Mouse (Mus musculus) adrenal gland, postnatal 36 days (tissue): ENCODE data around the gene Tmem135. TPM values are rescaled to one million over a fixed set of nuclear protein-coding genes. Genes with fewer than 3 reads are reported as not detected.
A peak's percentile ranks its signal among the peaks of the same experiment; 100 is the strongest.

ENCODE experiments used
- DNase-seq, 2 experiments: peaks; one replicate each; pipeline ENCODE4 v3.0.0; 2021; ENCODE audit warnings: mixed read lengths in 1 of 2
- total RNA-seq, 2 experiments: library from RNA; stranded (reverse); gene quantifications; 2 replicates each; pipeline ENCODE4 v1.2.3; 2021

Tmem135 gene
- total RNA-seq, 2 experiments from 2014 or later, result 85.2 to 126 TPM

GRCm38 (mm10) chr7:89182943-89183342, 221.1 kb downstream of the Tmem135 start:
- DNase-seq, result no peak

- no peak for DNase-seq
Measured at GRCm38 (mm10) chr7:89181285-89181684, 222.7 kb downstream of the Tmem135 start.

- DNase-seq, result peak; percentile 26 to 42
Measured at GRCm38 (mm10) chr7:89178601-89179000, 225.4 kb downstream of the Tmem135 start.

GRCm38 (mm10) chr7:89177926-89178325, 226.1 kb downstream of the Tmem135 start:
- no peak for DNase-seq

GRCm38 (mm10) chr7:89174430-89174829, 229.6 kb downstream of the Tmem135 start:
- no peak for DNase-seq

GRCm38 (mm10) chr7:89173018-89173417, 231.0 kb downstream of the Tmem135 start:
- no peak for DNase-seq

GRCm38 (mm10) chr7:89171790-89172467, 232.1 kb downstream of the Tmem135 start:
- DNase-seq, result no peak

GRCm38 (mm10) chr7:89168606-89169005, 235.4 kb downstream of the Tmem135 start:
- peak; percentile 79 to 81 for DNase-seq

- no peak for DNase-seq
Measured at GRCm38 (mm10) chr7:89165528-89165927, 238.5 kb downstream of the Tmem135 start.

GRCm38 (mm10) chr7:89161610-89162378, 242.2 kb downstream of the Tmem135 start:
- no peak for DNase-seq

- no peak for DNase-seq
Measured at GRCm38 (mm10) chr7:89157356-89157755, 246.7 kb downstream of the Tmem135 start.

GRCm38 (mm10) chr7:89156629-89157028, 247.4 kb downstream of the Tmem135 start:
- DNase-seq, result no peak

- no peak for DNase-seq
Measured at GRCm38 (mm10) chr7:89155741-89156140, 248.3 kb downstream of the Tmem135 start.

- no peak for DNase-seq
Measured at GRCm38 (mm10) chr7:89155223-89155622, 248.8 kb downstream of the Tmem135 start.

GRCm38 (mm10) chr7:89151345-89151744, 252.7 kb downstream of the Tmem135 start:
- DNase-seq, result no peak

GRCm38 (mm10) chr7:89140640-89141300, 263.3 kb downstream of the Tmem135 start:
- DNase-seq, result no peak

- DNase-seq, result no peak
Measured at GRCm38 (mm10) chr7:89134884-89135511, 269.0 kb downstream of the Tmem135 start.

- peak; percentile 45 to 58 for DNase-seq
Measured at GRCm38 (mm10) chr7:89126063-89126882, 277.7 kb downstream of the Tmem135 start.

- peak in 1 of 2 experiments; percentile 2 for DNase-seq
Measured at GRCm38 (mm10) chr7:89116261-89116664, 287.8 kb downstream of the Tmem135 start.

- peak; percentile 3 to 13 for DNase-seq
Measured at GRCm38 (mm10) chr7:89115633-89116032, 288.4 kb downstream of the Tmem135 start.

GRCm38 (mm10) chr7:89106421-89106820, 297.6 kb downstream of the Tmem135 start:
- DNase-seq, result no peak

- DNase-seq, result peak; percentile 4 to 50
Measured at GRCm38 (mm10) chr7:89099756-89100155, 304.3 kb downstream of the Tmem135 start.
